Mouse (Mus musculus): Measurements from ENCODE around the gene Ctla2b. TPM values are rescaled to one million over a fixed set of nuclear protein-coding genes. Genes with fewer than 3 reads are reported as not detected.
"Not testable (repeated sequence)": the region's sequence is repeated elsewhere in the genome, so short reads cannot be mapped to it uniquely, and the experiment has no call there.

Ctla2b gene
- not detected in 2 replicates for polyA plus RNA-seq (2011; ENCODE audit: insufficient read depth, insufficient read length, low read depth, missing spikeins)

GRCm38 (mm10) chr13:60897328-60897727 is at the start of gene Ctla2b:
Gene Ctla2b (minus strand): TSS chr13:60897447.
- no peak within 1 kb of the TSS for H3K9ac ChIP-seq (ENCODE audit: low read depth, poor library complexity, severe bottlenecking)
- no peak for TF ChIP-seq EP300 (IDR thresholded peaks at IDR 0.05; ENCODE audit: insufficient read depth, low read depth, low read length)
- TF ChIP-seq CTCF (IDR thresholded peaks at IDR 0.05; ENCODE audit: low read depth, low read length), result no peak
- no peak for TF ChIP-seq POLR2A (IDR thresholded peaks at IDR 0.05; ENCODE audit: insufficient read depth, low read length)
- no peak within 1 kb of the TSS for H3K4me3 ChIP-seq (ENCODE audit: low read depth, low read length)
- no peak within 1 kb of the TSS for H3K27ac ChIP-seq (ENCODE audit: insufficient read depth, low read length)
- H3K9me3 ChIP-seq (replicated peaks; ENCODE audit: control insufficient read depth, insufficient read depth, low read length, poor library complexity, severe bottlenecking), result no peaks in the 10 kb centered on the region
- H3K4me1 ChIP-seq (ENCODE audit: control insufficient read depth, insufficient read depth, low read length), result no peaks in the 10 kb centered on the region
- no peaks in the 10 kb centered on the region for H3K36me3 ChIP-seq (ENCODE audit: control insufficient read depth, insufficient read depth, low read length, poor library complexity, severe bottlenecking)
- no peaks in the 10 kb centered on the region for H3K27me3 ChIP-seq (ENCODE audit: control insufficient read depth, insufficient read depth, low read length, poor library complexity, severe bottlenecking)

DNA sequence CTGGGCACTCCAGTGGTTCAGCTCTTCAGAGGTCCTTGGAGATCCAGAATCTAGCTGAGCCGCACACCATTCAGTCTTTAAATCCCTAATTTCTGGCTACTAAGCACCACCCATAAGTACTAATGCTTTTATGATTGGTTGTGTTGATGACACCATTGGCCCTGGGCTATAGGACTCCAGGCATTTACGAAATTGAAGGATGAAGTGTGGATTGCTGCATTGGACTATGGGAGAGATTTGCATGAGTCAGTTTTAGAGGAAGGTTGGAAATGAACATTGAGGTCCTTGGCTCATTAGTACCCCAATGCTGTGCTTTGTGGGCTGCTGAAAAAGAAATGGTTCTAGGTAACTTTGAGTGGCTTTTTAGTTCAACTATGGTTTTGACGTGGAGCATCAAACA is 44.6 kb upstream of the Ctla2b start, which contains the start of gene Tpbpa:
Gene Tpbpa (minus strand): TSS at position 101 of the 400 bp plus-strand sequence.
- not testable (repeated sequence) for H3K36me3 ChIP-seq (ENCODE audit: control insufficient read depth, insufficient read depth, low read length, poor library complexity, severe bottlenecking); H3K4me3 ChIP-seq (ENCODE audit: low read depth, low read length); H3K27me3 ChIP-seq (ENCODE audit: control insufficient read depth, insufficient read depth, low read length, poor library complexity, severe bottlenecking); H3K9me3 ChIP-seq (replicated peaks; ENCODE audit: control insufficient read depth, insufficient read depth, low read length, poor library complexity, severe bottlenecking); H3K27ac ChIP-seq (ENCODE audit: insufficient read depth, low read length); H3K9ac ChIP-seq (ENCODE audit: low read depth, poor library complexity, severe bottlenecking); H3K4me1 ChIP-seq (ENCODE audit: control insufficient read depth, insufficient read depth, low read length)

GRCm38 (mm10) chr13:60936500-60936901 is 39.3 kb upstream of the Ctla2b start, which contains the start of the genes Gm49391 and Ctla2a:
Gene Gm49391 (minus strand): TSS chr13:60936571.
Gene Ctla2a (minus strand): TSS chr13:60936625.
- Histone ChIP-seq H3K9me3 (replicated peaks; ENCODE audit: control insufficient read depth, insufficient read depth, low read length, poor library complexity, severe bottlenecking) (no peaks in the 10 kb centered on the region), H3K4me1 (ENCODE audit: control insufficient read depth, insufficient read depth, low read length) (no peaks in the 10 kb centered on the region), H3K9ac (ENCODE audit: low read depth, poor library complexity, severe bottlenecking) (no peak within 1 kb of the TSS), H3K4me3 (ENCODE audit: low read depth, low read length) (no peak within 1 kb of the TSS), H3K27ac (ENCODE audit: insufficient read depth, low read length) (no peak within 1 kb of the TSS), H3K36me3 (ENCODE audit: control insufficient read depth, insufficient read depth, low read length, poor library complexity, severe bottlenecking) (no peaks in the 10 kb centered on the region), H3K27me3 (ENCODE audit: control insufficient read depth, insufficient read depth, low read length, poor library complexity, severe bottlenecking) (no peaks in the 10 kb centered on the region)
- TF ChIP-seq POLR2A (IDR thresholded peaks at IDR 0.05; ENCODE audit: insufficient read depth, low read length) (no peak), EP300 (IDR thresholded peaks at IDR 0.05; ENCODE audit: insufficient read depth, low read depth, low read length) (no peak), CTCF (IDR thresholded peaks at IDR 0.05; ENCODE audit: low read depth, low read length) (no peak)

GRCm38 (mm10) chr13:60935490-60935889 is 38.2 kb upstream of the Ctla2b start, which contains the start of gene Gm49393:
Gene Gm49393 (minus strand): TSS chr13:60935590.
- not testable (repeated sequence) for H3K27ac ChIP-seq (ENCODE audit: insufficient read depth, low read length); H3K27me3 ChIP-seq (ENCODE audit: control insufficient read depth, insufficient read depth, low read length, poor library complexity, severe bottlenecking); H3K9ac ChIP-seq (ENCODE audit: low read depth, poor library complexity, severe bottlenecking); H3K4me3 ChIP-seq (ENCODE audit: low read depth, low read length); H3K4me1 ChIP-seq (ENCODE audit: control insufficient read depth, insufficient read depth, low read length); H3K9me3 ChIP-seq (replicated peaks; ENCODE audit: control insufficient read depth, insufficient read depth, low read length, poor library complexity, severe bottlenecking); H3K36me3 ChIP-seq (ENCODE audit: control insufficient read depth, insufficient read depth, low read length, poor library complexity, severe bottlenecking)

- H3K27ac ChIP-seq (ENCODE audit: insufficient read depth, low read length); H3K27me3 ChIP-seq (ENCODE audit: control insufficient read depth, insufficient read depth, low read length, poor library complexity, severe bottlenecking); H3K36me3 ChIP-seq (ENCODE audit: control insufficient read depth, insufficient read depth, low read length, poor library complexity, severe bottlenecking); H3K4me1 ChIP-seq (ENCODE audit: control insufficient read depth, insufficient read depth, low read length); H3K4me3 ChIP-seq (ENCODE audit: low read depth, low read length); H3K9ac ChIP-seq (ENCODE audit: low read depth, poor library complexity, severe bottlenecking); H3K9me3 ChIP-seq (replicated peaks; ENCODE audit: control insufficient read depth, insufficient read depth, low read length, poor library complexity, severe bottlenecking): not testable (repeated sequence)
Observed at GRCm38 (mm10) chr13:60904780-60905179, 7.5 kb upstream of the Ctla2b start, which contains the start of gene Tpbpb. Gene Tpbpb (minus strand): TSS chr13:60904880.

GRCm38 (mm10) chr13:60896794-60897193 is 453 bp downstream of the Ctla2b start, which contains the start of gene Gm49392:
Gene Gm49392 (minus strand): TSS chr13:60896894.
- H3K4me1 ChIP-seq (ENCODE audit: control insufficient read depth, insufficient read depth, low read length); H3K27me3 ChIP-seq (ENCODE audit: control insufficient read depth, insufficient read depth, low read length, poor library complexity, severe bottlenecking); H3K9ac ChIP-seq (ENCODE audit: low read depth, poor library complexity, severe bottlenecking); H3K9me3 ChIP-seq (replicated peaks; ENCODE audit: control insufficient read depth, insufficient read depth, low read length, poor library complexity, severe bottlenecking); H3K36me3 ChIP-seq (ENCODE audit: control insufficient read depth, insufficient read depth, low read length, poor library complexity, severe bottlenecking); H3K27ac ChIP-seq (ENCODE audit: insufficient read depth, low read length); H3K4me3 ChIP-seq (ENCODE audit: low read depth, low read length): not testable (repeated sequence)

Measured in ES-Bruce4 (cell line).